Mouse (Mus musculus): ENCODE measurements around the gene Nsf. TPM values are rescaled to one million over a fixed set of nuclear protein-coding genes. Genes with fewer than 3 reads are reported as not detected.

Nsf gene
- total RNA-seq, 1 experiment = 55.0 TPM

DNA sequence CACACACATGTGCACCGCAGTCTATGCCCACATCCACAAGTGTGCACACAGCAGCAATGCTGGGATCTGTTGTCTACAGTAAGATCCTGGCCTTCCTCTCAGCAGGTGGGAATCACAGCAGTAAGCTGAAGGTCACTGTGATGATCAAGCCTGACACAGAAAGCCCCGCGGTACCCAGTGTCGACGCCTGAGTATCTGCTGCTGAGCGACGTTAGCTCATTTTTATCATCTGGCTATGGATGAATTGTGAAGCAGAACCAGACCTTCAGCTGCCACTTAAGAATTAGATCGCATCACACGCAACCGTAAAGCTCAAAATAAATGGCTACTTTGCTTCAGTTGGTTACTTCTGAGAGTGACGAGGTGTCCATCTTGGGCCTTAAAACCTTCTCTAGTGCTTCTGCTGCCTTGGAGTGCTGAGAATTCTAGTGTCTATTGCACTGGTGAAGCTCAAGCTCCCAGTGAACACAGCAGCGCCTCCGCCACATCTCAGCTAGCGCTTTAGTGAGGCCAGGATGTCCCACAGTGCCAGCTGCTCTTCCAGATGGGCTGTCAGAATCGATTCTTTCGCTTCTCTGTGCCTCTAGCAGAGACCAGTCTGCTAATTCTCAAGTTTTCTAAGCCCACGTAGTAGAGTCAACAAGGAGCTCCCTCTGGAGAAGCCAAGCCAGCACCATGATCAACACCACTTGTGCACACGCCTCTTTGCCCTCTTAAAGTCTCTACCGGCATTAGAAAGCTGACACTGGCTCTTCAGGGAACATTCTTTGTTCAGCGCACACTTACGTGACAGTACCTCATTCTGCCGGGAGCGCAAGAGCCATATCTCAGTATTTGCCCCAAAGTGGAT is 63.3 kb downstream of the Nsf start:
- Histone ChIP-seq H3K27ac (ENCODE audit: insufficient read depth, low read depth, low read length, poor library complexity, severe bottlenecking) (no peak overlapping the region), H3K4me1 (ENCODE audit: control insufficient read depth in 2 of 2, insufficient read depth in 2 of 2, low read length in 2 of 2, poor library complexity in 1 of 2) (peaks cover 0 to 15% of the 10 kb centered on the region in 2 experiments; a peak in 3 of 4 replicates), H3K9me3 (ENCODE audit: control insufficient read depth, insufficient read depth, low read depth, low read length) (no peaks in the 10 kb centered on the region), H3K9ac (ENCODE audit: insufficient read depth, low read depth, low read length, poor library complexity, severe bottlenecking) (no peak overlapping the region), H3K36me3 (ENCODE audit: control insufficient read depth, insufficient read depth, low read length, poor library complexity, severe bottlenecking) (peaks cover 3% of the 10 kb centered on the region; the same call in 1 of the 2 replicates), H3K4me3 (ENCODE audit: insufficient read depth in 1 of 2, low read depth in 1 of 2, low read length in 2 of 2, poor library complexity in 1 of 2, severe bottlenecking in 1 of 2) (no peak overlapping the region)
- TF ChIP-seq HCFC1 (IDR thresholded peaks at IDR 0.05; ENCODE audit: borderline replicate concordance, insufficient read depth, low read length) (no peak), MAFK (IDR thresholded peaks at IDR 0.05; ENCODE audit: insufficient read depth, low read depth, low read length) (no peak), ZC3H11A (IDR thresholded peaks at IDR 0.05; ENCODE audit: borderline replicate concordance, low read depth, low read length) (no peak), ZNF384 (IDR thresholded peaks at IDR 0.05; ENCODE audit: low read depth, low read length) (no peak), CHD2 (IDR thresholded peaks at IDR 0.05; ENCODE audit: low read depth, low read length) (no peak)
- DNase-seq (ENCODE audit: low read depth, low spot score) = no peak
- in situ Hi-C loops (cut with MboI; ENCODE audit: low sequenced_read_pairs in 2 of 2, unreplicated experiment in 2 of 2) = no loop called here

GRCm38 (mm10) chr11:103887724-103888410 is 66.0 kb downstream of the Nsf start:
- H3K4me3 ChIP-seq (ENCODE audit: insufficient read depth in 1 of 2, low read depth in 1 of 2, low read length in 2 of 2, poor library complexity in 1 of 2, severe bottlenecking in 1 of 2) = no peak overlapping the region

GRCm38 (mm10) chr11:103884749-103885383 is 69.0 kb downstream of the Nsf start:
- TF ChIP-seq HCFC1 (IDR thresholded peaks at IDR 0.05; ENCODE audit: borderline replicate concordance, insufficient read depth, low read length) (no peak), CHD2 (IDR thresholded peaks at IDR 0.05; ENCODE audit: low read depth, low read length) (no peak), ZNF384 (IDR thresholded peaks at IDR 0.05; ENCODE audit: low read depth, low read length) (no peak), ZC3H11A (IDR thresholded peaks at IDR 0.05; ENCODE audit: borderline replicate concordance, low read depth, low read length) (no peak), MAFK (IDR thresholded peaks at IDR 0.05; ENCODE audit: insufficient read depth, low read depth, low read length) (no peak)
- Histone ChIP-seq H3K36me3 (ENCODE audit: control insufficient read depth, insufficient read depth, low read length, poor library complexity, severe bottlenecking) (peaks cover 6% of the 10 kb centered on the region; the same call in 1 of the 2 replicates), H3K9me3 (ENCODE audit: control insufficient read depth, insufficient read depth, low read depth, low read length) (no peaks in the 10 kb centered on the region), H3K4me1 (ENCODE audit: control insufficient read depth in 2 of 2, insufficient read depth in 2 of 2, low read length in 2 of 2, poor library complexity in 1 of 2) (peaks cover 2 to 8% of the 10 kb centered on the region in 2 experiments; a peak in 3 of 4 replicates), H3K27ac (ENCODE audit: insufficient read depth, low read depth, low read length, poor library complexity, severe bottlenecking) (no peak overlapping the region), H3K4me3 (ENCODE audit: insufficient read depth in 1 of 2, low read depth in 1 of 2, low read length in 2 of 2, poor library complexity in 1 of 2, severe bottlenecking in 1 of 2) (no peak overlapping the region), H3K9ac (ENCODE audit: insufficient read depth, low read depth, low read length, poor library complexity, severe bottlenecking) (no peak overlapping the region)
- in situ Hi-C loops (cut with MboI; ENCODE audit: low sequenced_read_pairs in 2 of 2, unreplicated experiment in 2 of 2) = no loop called here
- DNase-seq (ENCODE audit: low read depth, low spot score) = no peak

More at GRCm38 (mm10) chr11:103887724-103888410, 66.0 kb downstream of the Nsf start:
- Histone ChIP-seq H3K4me1 (ENCODE audit: control insufficient read depth in 2 of 2, insufficient read depth in 2 of 2, low read length in 2 of 2, poor library complexity in 1 of 2) (peaks cover 0 to 12% of the 10 kb centered on the region in 2 experiments; a peak in 3 of 4 replicates), H3K9me3 (ENCODE audit: control insufficient read depth, insufficient read depth, low read depth, low read length) (no peaks in the 10 kb centered on the region), H3K36me3 (ENCODE audit: control insufficient read depth, insufficient read depth, low read length, poor library complexity, severe bottlenecking) (peaks cover 3% of the 10 kb centered on the region; the same call in 1 of the 2 replicates), H3K9ac (ENCODE audit: insufficient read depth, low read depth, low read length, poor library complexity, severe bottlenecking) (no peak overlapping the region), H3K27ac (ENCODE audit: insufficient read depth, low read depth, low read length, poor library complexity, severe bottlenecking) (no peak overlapping the region)
- in situ Hi-C loops (cut with MboI; ENCODE audit: low sequenced_read_pairs in 2 of 2, unreplicated experiment in 2 of 2) = no loop called here
- TF ChIP-seq MAFK (IDR thresholded peaks at IDR 0.05; ENCODE audit: insufficient read depth, low read depth, low read length) (no peak), CHD2 (IDR thresholded peaks at IDR 0.05; ENCODE audit: low read depth, low read length) (no peak), HCFC1 (IDR thresholded peaks at IDR 0.05; ENCODE audit: borderline replicate concordance, insufficient read depth, low read length) (no peak), ZC3H11A (IDR thresholded peaks at IDR 0.05; ENCODE audit: borderline replicate concordance, low read depth, low read length) (no peak), ZNF384 (IDR thresholded peaks at IDR 0.05; ENCODE audit: low read depth, low read length) (no peak)
- no peak for DNase-seq (ENCODE audit: low read depth, low spot score)

GRCm38 (mm10) chr11:103883793-103884192 is 70.1 kb downstream of the Nsf start:
- peaks cover 2 to 9% of the 10 kb centered on the region in 2 experiments; a peak in 3 of 4 replicates for H3K4me1 ChIP-seq (ENCODE audit: control insufficient read depth in 2 of 2, insufficient read depth in 2 of 2, low read length in 2 of 2, poor library complexity in 1 of 2)
- no peaks in the 10 kb centered on the region for H3K9me3 ChIP-seq (ENCODE audit: control insufficient read depth, insufficient read depth, low read depth, low read length)
- DNase-seq (ENCODE audit: low read depth, low spot score) = no peak
- no peak overlapping the region for H3K4me3 ChIP-seq (ENCODE audit: insufficient read depth in 1 of 2, low read depth in 1 of 2, low read length in 2 of 2, poor library complexity in 1 of 2, severe bottlenecking in 1 of 2)
- no peak overlapping the region for H3K9ac ChIP-seq (ENCODE audit: insufficient read depth, low read depth, low read length, poor library complexity, severe bottlenecking)
- no peak for TF ChIP-seq HCFC1 (IDR thresholded peaks at IDR 0.05; ENCODE audit: borderline replicate concordance, insufficient read depth, low read length)
- TF ChIP-seq CHD2 (IDR thresholded peaks at IDR 0.05; ENCODE audit: low read depth, low read length) = no peak
- no peak for TF ChIP-seq ZNF384 (IDR thresholded peaks at IDR 0.05; ENCODE audit: low read depth, low read length)
- no peak for TF ChIP-seq MAFK (IDR thresholded peaks at IDR 0.05; ENCODE audit: insufficient read depth, low read depth, low read length)
- peaks cover 7% of the 10 kb centered on the region; the same call in 1 of the 2 replicates for H3K36me3 ChIP-seq (ENCODE audit: control insufficient read depth, insufficient read depth, low read length, poor library complexity, severe bottlenecking)
- in situ Hi-C loops (cut with MboI; ENCODE audit: low sequenced_read_pairs in 2 of 2, unreplicated experiment in 2 of 2) = no loop called here
- H3K27ac ChIP-seq (ENCODE audit: insufficient read depth, low read depth, low read length, poor library complexity, severe bottlenecking) = no peak overlapping the region
